Mouse (Mus musculus) kidney, adult 18-20 months (tissue): Measurements from ENCODE around the gene 1520401A03Rik.
A peak's percentile ranks its signal among the peaks of the same experiment; 100 is the strongest.
"Not testable (repeated sequence)": the region's sequence is repeated elsewhere in the genome, so short reads cannot be mapped to it uniquely, and the experiment has no call there.

ENCODE experiments used
- DNase-seq: peaks from one replicate; pipeline ENCODE4 v3.0.0; 2021

1520401A03Rik gene

DNA sequence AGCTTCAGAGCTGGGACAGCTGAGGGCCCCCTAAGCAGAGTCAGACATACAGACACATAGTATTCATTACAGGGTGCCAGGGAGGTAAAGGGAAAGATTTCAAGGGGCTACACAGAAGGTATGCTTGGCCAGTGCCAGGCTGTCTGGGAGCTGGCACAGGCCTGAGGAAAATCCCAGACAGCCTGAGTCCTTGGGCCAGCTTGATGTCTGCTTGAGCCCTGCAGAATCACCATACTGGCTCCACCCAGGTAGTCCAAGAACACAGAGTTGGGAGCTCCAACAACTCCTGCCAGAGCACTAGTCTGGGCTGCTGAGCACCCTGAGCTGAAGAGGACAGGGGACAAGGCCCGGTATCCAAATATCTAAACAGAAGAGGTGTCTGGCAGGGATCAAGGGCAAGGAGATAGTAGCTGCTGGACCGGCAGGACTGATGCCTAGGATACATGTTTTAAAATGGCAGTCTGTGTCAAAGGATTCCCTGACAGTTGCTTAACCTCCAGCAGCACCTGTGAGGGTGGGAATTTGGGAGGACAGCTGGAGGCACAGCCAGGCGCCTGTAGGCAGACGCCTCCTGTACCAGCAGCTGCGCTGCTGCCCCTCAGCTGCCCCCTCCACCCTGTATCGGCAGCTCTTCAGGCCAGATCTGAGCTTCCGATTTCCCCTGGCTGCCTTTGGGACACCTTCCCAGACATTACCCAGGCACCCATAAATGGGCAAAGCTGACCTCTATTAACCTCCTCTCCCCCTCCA, at the start of gene 1520401A03Rik:
TSS of gene 1520401A03Rik (minus strand) at position 408 of the 750 bp plus-strand sequence.
- no peak for DNase-seq

DNA sequence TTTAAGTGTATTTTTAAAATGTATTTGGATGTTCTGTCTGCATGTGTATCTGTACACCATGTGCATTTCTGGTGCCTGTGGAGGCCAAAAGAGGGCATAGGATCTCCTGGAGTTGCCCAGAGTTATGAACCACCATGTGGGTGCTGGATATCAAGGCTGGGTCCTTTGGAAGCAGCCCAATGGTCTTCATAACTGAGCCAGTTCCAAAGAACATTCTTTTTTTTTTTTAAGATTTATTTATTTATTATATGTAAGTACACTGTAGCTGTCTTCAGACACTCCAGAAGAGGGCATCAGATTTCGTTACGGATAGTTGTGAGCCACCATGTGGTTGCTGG, 49.6 kb upstream of the 1520401A03Rik start:
- not testable (repeated sequence) for DNase-seq

DNA sequence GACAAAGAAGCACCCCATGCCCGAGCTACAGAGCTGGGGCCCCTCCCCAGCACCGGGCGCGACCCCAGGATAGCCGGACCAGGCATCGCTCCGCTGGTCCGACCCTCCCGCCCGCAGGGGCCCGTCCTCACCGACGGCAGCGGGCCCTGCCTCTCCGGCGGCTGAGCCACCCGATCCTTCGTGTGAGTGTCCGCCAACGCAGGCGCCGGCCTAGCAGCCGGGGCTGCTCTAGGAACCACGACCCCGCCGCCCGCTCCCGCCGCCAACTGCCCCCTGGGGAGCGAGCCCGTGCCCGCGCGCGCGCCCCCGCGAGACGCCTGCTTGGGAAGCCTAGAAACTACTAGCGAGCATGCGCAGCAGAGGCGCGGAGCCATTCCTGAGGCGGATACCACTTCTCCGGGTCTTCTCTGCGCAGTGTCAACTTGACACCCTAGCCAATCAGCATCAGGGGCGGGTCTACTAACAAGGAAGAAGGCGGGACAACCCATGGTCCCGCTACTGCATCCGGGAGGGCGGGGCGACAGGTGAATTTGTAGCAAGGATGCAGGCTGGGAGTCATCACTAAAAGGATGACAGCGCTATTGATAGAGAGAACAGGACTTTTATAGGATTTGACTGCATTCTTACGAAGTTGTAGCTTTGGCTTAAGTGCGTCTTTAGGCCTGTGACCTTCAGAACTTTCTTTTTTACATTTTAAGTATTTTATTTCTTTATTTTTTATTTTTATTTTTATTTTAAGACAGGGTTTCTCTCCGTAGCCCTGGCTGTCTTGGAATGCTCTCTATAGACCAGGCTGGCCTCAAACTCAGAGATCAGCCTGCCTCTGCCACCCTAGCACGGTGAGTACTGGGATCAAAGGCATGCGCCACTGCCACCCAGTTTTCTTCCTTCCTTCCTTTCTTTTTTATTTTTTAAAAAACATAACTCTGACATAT, 49.0 kb upstream of the 1520401A03Rik start, which contains the start of gene Flywch1:
TSS of gene Flywch1 (minus strand) at position 319 of the 935 bp plus-strand sequence.
- peak; percentile 98 for DNase-seq

DNA sequence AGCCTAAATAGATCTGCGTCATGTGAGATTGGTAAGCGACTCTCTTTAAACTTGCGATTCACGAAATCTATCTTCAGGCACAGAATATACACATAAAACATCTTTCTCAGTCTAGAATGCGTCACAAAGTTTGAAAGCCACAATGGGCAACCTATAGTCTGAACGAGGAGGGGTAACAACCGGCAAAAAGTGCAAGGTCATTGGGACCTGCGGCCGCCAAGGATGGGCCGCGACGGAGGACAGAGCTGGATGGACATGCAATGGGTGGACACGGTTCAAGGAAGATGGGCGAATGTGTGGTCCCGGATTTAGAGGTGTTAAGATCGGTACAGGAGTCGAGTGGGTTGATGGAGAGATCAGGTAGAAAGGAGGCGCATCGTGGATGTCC, 48.3 kb upstream of the 1520401A03Rik start:
- DNase-seq: no peak

DNA sequence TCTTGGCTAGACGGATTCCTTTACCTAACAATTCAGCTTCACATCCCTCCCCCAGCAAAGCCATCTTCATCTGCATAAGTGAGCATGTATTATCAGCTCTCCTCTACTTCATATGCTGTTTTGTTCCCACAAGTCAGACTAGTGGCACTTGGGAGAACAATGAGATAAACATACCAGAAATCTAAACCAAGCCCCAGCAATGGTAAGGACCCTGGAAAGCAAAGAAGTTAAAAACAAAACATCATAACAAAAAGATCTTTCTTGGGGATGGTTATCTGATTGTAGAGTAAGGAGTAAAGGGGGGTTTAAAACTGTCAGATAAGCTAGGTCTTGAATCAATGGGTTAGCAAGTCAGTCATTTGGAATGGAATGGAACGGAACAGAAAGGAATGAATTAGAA, 47.9 kb upstream of the 1520401A03Rik start:
- no peak for DNase-seq

DNA sequence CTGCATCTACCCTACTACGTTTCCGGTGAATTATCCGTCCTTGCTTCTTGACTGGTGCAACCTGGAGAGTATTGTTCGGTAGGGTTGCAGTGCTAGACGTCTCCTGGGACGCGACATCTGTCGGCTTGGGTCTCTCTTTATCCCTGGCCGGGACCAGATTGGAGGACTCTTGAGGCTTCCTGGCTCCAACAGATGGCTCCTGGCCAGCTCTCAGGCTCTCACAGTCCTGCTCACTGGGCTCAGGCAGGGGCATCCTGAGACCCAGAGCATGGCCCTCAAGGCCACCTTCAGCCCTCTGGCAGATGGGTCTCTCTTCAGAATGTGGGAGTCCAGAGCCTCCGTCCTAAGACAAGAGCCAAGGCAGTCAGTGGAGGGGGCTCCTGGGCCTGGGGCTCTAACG, 40.4 kb upstream of the 1520401A03Rik start:
- no peak for DNase-seq

DNA sequence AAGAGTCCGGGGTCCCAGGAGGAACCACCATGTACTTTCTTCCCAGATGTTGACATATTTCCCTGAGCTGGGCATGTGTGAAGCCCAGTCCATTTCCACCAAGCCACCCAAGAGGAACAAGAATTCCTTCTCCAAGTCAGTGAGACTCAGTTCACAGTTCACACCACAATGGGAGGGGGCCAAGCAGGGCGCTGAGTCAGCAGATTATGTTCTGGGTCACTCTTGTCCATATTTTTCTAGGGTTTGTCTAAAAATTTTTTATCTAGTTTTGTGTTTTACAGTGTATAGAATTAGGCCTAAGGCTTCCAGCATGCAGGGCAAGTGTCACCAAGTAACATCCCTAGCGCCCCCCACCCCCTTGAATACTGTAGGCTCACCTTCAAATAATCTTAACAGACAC, 38.6 kb upstream of the 1520401A03Rik start:
- DNase-seq: no peak

DNA sequence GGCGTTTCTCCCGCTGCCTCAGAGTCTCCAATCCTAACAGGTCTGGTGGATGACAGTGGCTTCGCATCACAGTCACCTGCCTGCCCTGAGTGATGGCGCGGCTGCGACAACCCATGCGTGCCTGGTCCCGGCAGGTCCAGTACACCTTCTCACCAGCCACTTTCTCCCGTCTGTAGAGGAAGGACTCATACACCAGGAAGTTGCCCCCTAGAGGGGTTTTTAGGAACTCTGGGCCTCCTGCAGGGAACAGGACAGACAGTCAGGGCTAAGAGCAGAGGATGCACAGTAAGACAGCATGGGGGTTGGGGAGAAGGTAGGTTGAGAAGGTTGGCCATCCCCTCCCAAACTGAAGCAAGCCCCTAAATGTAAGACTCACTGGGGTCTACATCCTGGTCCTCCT, 37.6 kb upstream of the 1520401A03Rik start:
- DNase-seq: no peak

DNA sequence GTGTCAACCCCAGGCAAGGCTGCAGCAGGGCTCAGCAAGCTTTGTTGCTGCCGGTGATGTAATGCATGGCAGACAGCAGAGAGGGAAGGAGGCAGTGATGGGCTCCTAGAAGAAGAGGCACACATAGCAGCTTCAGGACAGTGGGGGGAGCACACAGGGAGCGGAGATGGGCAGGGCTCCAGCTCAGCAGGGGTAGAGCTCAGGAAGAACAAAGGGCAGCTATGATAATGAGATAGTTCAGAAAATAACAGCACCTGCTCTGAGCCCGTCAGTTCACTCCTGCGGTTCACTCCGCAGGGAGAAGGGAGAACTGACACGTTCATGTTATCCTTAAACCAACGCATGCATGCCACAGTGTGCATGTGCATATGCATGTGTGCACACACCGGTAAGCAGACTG, 36.2 kb upstream of the 1520401A03Rik start:
- no peak for DNase-seq

DNA sequence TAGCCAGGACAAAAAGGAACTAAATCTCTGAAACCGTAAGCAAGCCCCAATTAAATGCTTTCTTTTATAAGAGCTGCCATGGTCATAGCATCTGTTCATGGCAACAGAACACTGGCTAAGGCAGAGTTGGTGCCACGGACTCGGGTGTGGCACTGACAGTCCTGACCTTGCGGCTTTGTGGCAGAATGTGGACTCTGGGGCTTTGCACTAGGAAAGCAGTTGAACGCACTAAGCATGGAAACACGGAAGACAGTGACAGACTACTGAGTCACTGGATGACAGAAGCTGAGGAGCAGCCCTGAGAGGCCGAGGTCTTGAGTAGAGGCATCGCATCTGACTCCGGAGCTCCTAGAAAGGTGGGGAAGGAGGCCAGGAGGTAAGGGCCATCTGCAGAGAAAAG, 35.0 kb upstream of the 1520401A03Rik start:
- no peak for DNase-seq

DNA sequence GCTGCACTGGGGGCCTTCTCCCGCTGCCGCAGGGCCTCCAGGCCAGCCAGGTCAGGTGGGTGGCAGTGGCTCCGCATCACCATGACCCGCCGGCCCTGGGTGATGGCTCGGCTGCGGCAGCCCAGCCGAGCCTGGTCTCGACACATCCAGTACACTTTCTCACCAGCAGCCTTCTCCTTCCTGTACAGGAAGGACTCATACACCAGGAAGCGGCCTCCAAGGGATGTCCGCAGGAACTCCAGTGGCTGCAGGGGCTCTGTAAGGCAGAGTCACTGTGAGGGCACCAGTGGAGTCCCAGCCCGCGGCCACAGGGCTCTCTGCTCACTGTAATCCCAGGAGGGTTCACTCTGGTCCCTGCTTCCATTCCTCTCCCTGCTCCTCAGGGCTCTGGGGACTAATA, 33.1 kb upstream of the 1520401A03Rik start:
- peak; percentile 29 for DNase-seq

DNA sequence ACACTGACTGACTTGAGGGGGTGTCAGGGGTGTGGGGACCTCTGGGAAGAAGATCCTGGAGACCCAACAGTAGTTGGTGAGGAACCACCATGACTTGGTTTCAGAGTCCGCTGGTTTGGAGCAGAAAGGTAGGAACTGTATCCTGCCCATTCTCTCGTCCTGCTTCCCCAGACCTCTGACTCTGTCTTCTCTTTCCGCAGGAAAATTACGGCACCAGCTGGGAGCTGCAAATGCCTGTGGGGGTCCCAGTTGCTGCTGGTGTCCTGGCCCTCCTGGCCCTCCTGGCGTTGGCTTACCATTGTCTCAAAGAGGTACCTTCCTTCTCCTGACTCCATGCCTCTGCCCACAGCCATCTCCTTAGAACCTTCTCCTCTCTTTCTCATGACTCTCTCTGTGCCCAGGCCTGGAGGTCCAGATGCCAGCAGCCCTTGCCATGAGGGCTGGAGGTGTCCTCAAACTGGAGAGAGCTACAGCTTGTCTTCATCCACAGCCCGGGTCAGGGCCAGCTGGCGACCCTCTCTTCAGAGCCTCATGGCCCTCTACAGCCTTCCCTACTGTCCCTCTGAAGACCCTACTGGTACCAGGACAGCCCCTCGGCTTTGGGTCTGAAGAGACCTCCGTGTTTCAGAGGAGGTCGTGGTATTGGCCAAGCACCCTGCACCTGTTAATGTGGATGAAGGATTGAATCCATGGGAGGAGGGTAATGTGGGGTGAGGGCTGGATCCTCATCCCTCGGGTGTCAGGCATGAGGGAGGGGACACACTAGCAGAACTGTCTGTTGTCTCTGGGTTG, 27.0 kb upstream of the 1520401A03Rik start:
- DNase-seq: no peak

DNA sequence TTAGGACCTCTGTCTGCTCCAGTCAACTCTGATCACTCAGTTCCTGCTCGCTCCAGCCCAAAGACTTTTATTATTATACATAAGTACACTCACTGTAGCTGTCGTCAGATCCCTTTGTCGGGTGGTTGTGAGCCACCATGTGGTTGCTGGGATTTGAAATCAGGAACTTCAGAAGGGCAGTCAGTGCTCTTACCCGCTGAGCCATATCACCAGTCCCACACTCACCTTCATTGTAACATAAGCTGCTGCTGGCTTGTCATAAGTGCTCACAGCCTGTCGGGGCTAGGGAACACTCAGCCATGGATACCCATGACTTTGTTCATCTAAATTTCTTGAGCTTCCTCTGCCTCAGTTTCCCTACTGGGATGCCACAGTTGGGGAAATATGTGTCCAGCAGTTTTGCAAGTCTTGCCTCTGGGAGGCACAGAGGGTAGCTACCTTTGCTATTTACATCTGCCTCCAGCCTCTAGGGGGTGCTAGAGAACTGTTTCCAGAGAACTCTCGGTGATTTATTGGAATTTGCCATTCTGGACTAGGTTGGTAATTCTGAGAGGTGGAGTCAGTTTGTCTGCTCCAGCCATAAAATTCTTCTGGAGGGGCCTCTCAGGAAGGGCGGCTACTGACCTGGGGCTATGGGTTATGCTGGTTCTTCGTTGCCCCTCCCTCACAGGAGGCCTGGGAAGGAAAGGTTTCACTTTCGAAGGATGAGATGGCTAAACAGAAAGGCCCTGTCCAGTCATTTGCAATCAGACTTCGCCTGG, 26.2 kb upstream of the 1520401A03Rik start:
- DNase-seq: peak; percentile 77

DNA sequence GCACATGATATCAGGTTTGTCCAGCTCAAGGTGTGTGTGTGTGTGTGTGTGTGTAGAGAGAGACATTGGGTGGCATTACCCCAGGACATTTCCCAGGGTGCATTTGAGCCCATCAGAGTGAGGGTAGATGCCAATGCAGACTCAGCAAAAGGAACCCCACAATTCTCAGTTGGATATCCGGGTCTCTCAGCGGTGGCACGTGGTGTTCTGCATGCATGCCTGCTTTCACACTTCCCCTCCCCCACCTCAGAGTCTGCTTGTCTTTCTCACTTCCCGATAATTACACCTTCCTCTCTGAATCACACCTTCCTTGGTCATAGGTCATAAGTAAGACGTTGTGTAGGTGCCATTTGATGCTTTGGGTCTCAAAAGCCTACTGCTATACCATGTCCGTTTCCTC, 25.4 kb upstream of the 1520401A03Rik start:
- no peak for DNase-seq

DNA sequence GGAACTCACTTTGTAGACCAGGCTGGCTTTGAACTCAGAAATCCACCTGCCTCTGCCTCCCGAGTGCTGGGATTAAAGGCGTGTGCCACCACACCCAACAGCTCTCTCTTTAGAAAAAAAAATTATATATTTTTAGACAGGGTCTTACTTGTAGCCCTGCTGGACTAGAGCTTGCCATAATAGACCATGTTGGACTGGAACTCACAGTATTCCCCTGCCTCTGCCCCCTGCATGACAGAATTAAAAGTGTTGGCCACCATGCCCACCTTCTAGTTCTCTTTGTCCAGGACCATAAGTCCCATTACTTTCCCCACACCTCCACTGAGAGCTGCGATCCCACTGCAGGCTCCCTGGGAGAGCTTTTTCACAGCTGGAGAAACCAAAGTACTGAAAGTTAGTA, 24.9 kb upstream of the 1520401A03Rik start:
- no peak for DNase-seq

DNA sequence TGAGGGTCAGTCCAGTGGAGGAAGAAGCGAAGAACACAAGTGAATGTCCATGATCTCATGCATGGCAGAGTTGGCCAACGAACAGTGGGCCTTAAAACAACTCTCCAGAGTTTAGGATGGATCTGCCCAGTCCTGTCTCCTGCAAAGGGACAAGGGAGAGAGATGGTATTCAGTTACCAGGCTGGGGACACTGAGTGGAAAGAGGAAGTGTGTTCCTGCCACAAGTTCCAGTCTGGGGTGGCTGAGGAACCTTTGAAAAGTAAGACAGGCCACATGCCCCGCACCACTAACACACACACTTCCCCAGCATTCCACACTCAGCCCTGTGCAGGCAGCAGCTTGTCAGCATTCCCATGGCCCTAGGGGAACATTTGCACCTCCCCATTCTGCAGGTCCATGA, 24.2 kb upstream of the 1520401A03Rik start:
- no peak for DNase-seq

DNA sequence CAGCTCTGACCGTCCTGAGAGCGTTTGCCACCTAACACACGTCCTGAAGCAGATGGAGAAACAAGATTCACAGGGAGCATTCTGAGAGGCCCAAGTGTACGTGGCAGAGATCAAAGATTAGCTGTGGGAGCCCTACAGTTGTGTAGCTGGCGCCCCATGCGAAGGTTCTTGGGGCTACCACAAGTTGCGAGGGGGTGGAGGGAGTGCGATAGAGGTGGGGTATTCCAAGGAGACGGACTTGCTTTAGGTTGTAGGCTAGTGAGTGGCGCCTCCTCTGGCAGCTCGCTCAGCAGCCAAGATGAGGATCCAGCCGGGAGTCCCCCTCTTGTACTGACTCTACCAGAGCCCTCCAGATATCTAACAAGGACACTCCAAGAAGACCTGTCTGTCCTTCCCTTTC, 23.7 kb upstream of the 1520401A03Rik start:
- no peak for DNase-seq

DNA sequence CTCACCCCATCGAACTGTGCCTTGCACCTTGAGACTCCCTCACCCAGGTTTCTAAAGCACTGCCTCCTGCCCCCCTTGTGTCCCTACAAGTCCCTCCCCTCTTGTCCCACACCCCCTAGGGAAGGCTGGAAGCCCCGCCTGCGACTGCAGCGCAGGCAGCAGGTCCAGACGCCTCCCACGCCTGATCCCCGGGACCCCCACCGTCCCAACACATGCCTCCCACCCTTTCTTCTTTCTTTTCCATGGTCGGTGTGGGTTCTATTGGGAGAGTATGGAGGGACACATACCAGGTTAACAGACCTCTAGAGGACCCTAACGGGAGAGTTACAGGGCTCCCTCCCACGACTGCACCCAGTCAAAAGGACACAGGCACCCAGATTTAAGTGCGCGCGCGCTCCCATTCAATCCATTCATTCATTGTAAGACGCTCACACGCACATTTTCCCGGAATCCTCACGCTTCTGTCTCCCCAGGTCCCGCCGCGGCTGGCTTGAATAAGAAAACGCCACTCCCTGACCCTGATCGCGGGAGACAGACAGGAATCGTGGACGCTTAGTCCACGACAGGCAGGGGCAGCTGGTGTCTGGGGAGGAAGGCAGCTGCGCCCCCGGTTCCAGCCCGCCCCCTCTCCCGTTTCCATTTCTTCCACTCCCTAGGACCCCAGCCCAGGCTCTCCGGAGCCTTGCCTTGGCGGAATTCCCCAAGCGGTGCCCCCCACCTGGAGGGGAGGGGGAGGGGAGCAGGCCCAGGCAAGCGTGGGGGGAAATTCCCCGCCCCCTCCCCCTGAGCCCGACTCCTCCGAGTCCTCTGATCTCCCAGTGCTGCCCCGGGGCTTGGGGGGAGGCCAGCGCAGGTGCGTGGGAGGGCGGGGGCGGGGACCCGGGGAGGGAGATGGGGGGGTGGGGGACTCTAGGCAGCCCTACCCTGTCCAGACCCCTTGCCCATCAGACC, 23.0 kb upstream of the 1520401A03Rik start, which contains the start of gene Kremen2:
TSS of gene Kremen2 (minus strand) at position 533 of the 951 bp plus-strand sequence.
- DNase-seq: no peak

DNA sequence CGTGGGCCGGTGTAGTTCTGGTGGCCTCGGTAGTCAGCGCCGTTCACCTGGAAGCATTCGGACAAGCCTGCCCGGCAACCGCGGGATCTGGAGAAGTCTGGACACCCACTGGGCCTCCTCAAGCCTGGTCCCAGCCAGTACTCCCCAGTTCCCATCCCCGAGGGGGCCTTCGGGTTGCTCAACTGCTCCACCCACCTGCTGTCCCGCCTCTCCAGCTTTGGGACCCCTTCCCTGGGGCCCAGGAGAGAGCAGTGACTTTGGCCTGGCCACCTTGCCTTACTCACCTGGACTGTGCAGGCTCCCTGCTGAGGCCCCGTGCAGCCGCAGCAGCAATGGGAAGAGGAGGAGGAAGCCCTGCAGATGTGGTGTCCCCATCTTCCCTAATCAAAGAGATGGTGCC, 22.1 kb upstream of the 1520401A03Rik start:
- DNase-seq: no peak

DNA sequence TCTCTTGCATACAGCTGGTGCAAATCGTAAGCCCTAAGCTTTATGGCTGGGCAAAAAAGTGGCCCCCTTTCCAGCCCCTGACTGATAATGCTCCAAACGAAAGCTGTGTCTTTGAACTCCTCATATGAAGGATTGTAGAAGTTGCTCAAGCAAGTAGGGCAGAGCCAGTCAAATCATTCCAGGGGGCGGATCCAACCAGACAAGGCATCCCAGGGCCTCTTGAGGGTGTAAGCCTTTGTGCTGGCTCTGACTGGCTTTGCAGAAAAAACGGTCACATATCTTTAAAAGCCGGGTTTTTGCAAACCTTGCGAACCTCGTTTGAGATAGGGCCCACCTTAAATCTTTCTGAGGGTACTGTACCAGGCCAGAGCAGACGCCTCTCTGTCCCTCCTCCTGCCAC, 21.5 kb upstream of the 1520401A03Rik start:
- no peak for DNase-seq

DNA sequence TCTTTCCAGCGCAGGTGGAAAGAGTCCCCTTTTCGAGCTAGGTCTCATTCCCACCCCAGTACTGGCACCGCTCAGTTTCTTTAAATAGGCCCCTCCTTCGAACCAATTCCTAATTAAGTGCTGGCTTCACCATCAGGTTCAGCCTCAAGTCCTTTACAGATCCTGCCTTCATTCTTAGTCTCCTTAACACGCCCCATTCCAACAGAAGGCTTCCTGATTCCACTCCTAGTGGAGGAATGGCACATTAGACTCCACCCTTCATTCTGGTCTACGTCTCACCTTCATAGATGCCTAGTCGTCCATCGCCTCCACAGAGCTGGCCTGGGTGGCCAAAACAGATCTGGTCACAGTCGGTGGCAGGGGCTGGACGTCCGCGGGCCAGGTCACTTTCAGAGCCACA, 20.4 kb upstream of the 1520401A03Rik start:
- DNase-seq: no peak
